Mouse (Mus musculus) bone marrow, adult 2 months (tissue): Measurements from ENCODE around the gene Tbca.

Experiments used
- CTCF ChIP-seq: fragments of 200-500 bp; IDR thresholded peaks from 2 replicates; pipeline ENCODE4 v1.5.1; 2011; ENCODE audit warnings: low read length, control low read depth; ENCODE audit not compliant: control insufficient read depth, insufficient read depth
- POLR2A ChIP-seq: fragments of 200-500 bp; IDR thresholded peaks from 2 replicates; pipeline ENCODE4 v1.6.1; 2011; ENCODE audit warnings: low read depth, mild to moderate bottlenecking, control low read depth, low read length, borderline replicate concordance; ENCODE audit not compliant: control insufficient read depth

DNA sequence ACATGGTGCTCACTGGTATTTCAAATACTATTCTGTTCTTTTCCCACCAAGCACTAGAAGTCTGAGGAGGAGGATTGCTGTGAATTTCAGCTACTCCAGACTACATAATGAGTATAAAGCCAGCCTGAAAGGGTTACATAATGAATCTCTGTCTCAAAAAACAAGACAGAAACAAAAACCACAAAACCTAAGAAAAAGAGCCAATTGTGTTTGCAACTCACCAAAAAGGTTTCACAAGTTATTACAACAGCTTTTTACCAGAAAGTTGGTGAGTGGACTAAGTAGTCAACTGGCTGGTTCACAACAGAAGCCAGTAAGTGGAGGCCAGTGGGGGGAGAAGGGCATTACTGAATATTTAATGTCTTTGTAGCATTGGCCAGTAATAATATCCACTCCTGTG is 19.9 kb downstream of the Tbca start:
- TF ChIP-seq CTCF (no peak), POLR2A (no peak)
